Comparison of ENCODE assay signal across 9 mouse cellular contexts in the genomic region with DNA sequence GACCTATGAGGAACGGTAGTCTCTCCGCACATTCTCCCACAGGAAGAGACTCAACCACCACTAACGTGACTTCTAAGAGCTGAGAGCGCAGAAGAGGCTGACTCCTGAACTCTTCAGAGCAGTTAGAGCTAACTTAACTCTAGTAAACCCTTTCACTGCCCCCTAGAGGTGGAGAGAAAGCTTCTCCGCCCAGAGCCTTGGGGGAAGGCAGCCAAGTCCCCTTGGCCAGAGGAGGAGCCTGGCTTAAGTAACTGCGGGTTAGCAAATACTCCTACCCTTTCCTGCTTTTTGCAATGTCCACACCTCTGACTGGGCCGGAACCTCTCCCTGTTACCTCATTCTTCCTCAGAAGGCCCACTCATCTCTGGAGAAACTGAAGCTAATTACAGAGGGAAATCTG. TPM values are rescaled to one million over a fixed set of nuclear protein-coding genes. Genes with fewer than 3 reads are reported as not detected.
DNase-seq lines count a peak whose midpoint lies in the region; ATAC-seq and TF ChIP-seq lines count a peak whose summit lies in the region.
"Had no signal": no experiment of that assay in that cellular context is flagged by ENCODE, and none has a peak within 500 bp of the region (broad histone marks: within the 10 kb centered on the region; RNA-seq: fewer than 3 reads in every experiment).

No protein-coding gene starts in this region.

- H3K36me3 ChIP-seq in kidney, embryonic 14.5 days (ENCODE audit: control insufficient read depth, insufficient read depth, low read length): no peaks in the 10 kb centered on the region
- H3K36me3 ChIP-seq in testis, adult 2 months (ENCODE audit: control insufficient read depth, insufficient read depth, low read length): no peaks in the 10 kb centered on the region

- peak; percentile 36; the same call in 1 of the 2 replicates for TF ChIP-seq CTCF in bone marrow macrophage, adult 2 months (IDR thresholded peaks at IDR 0.05; ENCODE audit: low read depth, low read length)
- TF ChIP-seq CTCF in testis, adult 2 months (IDR thresholded peaks at IDR 0.05; ENCODE audit: control insufficient read depth, insufficient read depth, insufficient replicate concordance, low read depth, low read length): peak; percentile 41; the same call in 1 of the 2 replicates

- no peak for ATAC-seq in CD4-positive, CD25-positive, alpha-beta regulatory T cell, adult 4 months
- 0 out of 2 replicates have a peak, but pooled peaks have one; percentile 52 for ATAC-seq in frontal cortex, adult (ENCODE audit: low TSS enrichment)
- peak; percentile 39; the same call in 1 of the 2 replicates for ATAC-seq in kidney, embryonic 14.5 days (ENCODE audit: low FRiP score, low TSS enrichment)

- whole genome bisulfite sequencing in kidney, embryonic 14.5 days: 23% methylated on average over 7 of the region's 7 CpGs

- H3K4me2 ChIP-seq in kidney, embryonic 14.5 days (replicated peaks; ENCODE audit: low read depth, low read length): no peak overlapping the region

- H3K27ac ChIP-seq in bone marrow macrophage, adult 2 months (ENCODE audit: insufficient read depth, low read depth, low read length): no peak overlapping the region
- no peak overlapping the region for H3K27ac ChIP-seq in kidney, embryonic 14.5 days (ENCODE audit: low read depth, low read length)
- peak overlapping the region; percentile 54 for H3K27ac ChIP-seq in testis, adult 2 months (ENCODE audit: control insufficient read depth, insufficient read depth, low read depth, low read length)

- peaks cover 9% of the 10 kb centered on the region; the same call in 1 of the 2 replicates for H3K4me1 ChIP-seq in bone marrow macrophage, adult 2 months (ENCODE audit: control insufficient read depth, insufficient read depth, low read length)
- H3K4me1 ChIP-seq in kidney, embryonic 14.5 days (ENCODE audit: control insufficient read depth, insufficient read depth, low read length): no peaks in the 10 kb centered on the region
- peaks cover 6% of the 10 kb centered on the region for H3K4me1 ChIP-seq in testis, adult 2 months (ENCODE audit: control insufficient read depth, insufficient read depth, low read length)

- H3K4me3 ChIP-seq in bone marrow macrophage, adult 2 months (ENCODE audit: insufficient read depth, low read length): no peak overlapping the region
- H3K4me3 ChIP-seq in kidney, embryonic 14.5 days (ENCODE audit: low read length): no peak overlapping the region
- peak overlapping the region; percentile 43 for H3K4me3 ChIP-seq in testis, adult 2 months (ENCODE audit: control insufficient read depth, low read depth, low read length)

- H3K9me3 ChIP-seq in kidney, embryonic 14.5 days (ENCODE audit: control insufficient read depth, low read length): no peaks in the 10 kb centered on the region

- no peak overlapping the region for H3K9ac ChIP-seq in kidney, embryonic 14.5 days (ENCODE audit: low read depth, low read length)

- H3K27me3 ChIP-seq in kidney, embryonic 14.5 days (ENCODE audit: control insufficient read depth, insufficient read depth, low read length): no peaks in the 10 kb centered on the region
- no peaks in the 10 kb centered on the region for H3K27me3 ChIP-seq in testis, adult 2 months (ENCODE audit: control insufficient read depth, insufficient read depth, low read length)

- peak; percentile 3 for DNase-seq in CD4-positive, CD25-positive, alpha-beta regulatory T cell, adult 2 months (ENCODE audit: low read depth, low spot score)
- peak; percentile 73 for DNase-seq in 416B (ENCODE audit: low read depth)
- DNase-seq in lung, postnatal 25 days (ENCODE audit: low spot score): peak; percentile 87

- no peak for TF ChIP-seq POLR2A in bone marrow macrophage, adult 2 months (IDR thresholded peaks at IDR 0.05; ENCODE audit: borderline replicate concordance, low read depth, low read length)
- no peak for TF ChIP-seq POLR2A in testis, adult 2 months (IDR thresholded peaks at IDR 0.05; ENCODE audit: control insufficient read depth, low read depth, low read length)

RNA-seq across cellular contexts. Expression of gene Slc28a3, which starts 17.5 kb away (rescaled TPM):
- polyA plus RNA-seq in CD4-positive, CD25-positive, alpha-beta regulatory T cell, adult 4 months (2017; shearing (Covaris generic)): under 1 TPM in 1 of 2 experiments, not detected in 1; 0.63 TPM
- polyA plus RNA-seq in bone marrow macrophage, adult 2 months (2012; ENCODE audit: insufficient read depth, insufficient read length, missing spikeins): not detected in 2 replicates
- 0.08 TPM in 1 of 2 replicates, not detected in the other for polyA plus RNA-seq in kidney, embryonic 14.5 days (2014; fragmentation: Nextera tagmentation; extraction: Ambion mirVana)
- 1.5 and 2.0 TPM in 2 replicates for polyA plus RNA-seq in testis, adult 2 months (2012; rRNA removed)
- polyA plus RNA-seq: C2C12 had no signal

Comparison
In these comparisons a context has a peak if more than half of its experiments do, and no peak if none do; other contexts are left out.
1. DNase-seq: peak in every context shown above with its lines; median percentile 87 in lung, postnatal 25 days; 73 in 416B; 3 in CD4-positive, CD25-positive, alpha-beta regulatory T cell, adult 2 months.